Mouse (Mus musculus): ENCODE measurements around the gene Ckm. TPM values are rescaled to one million over a fixed set of nuclear protein-coding genes. Genes with fewer than 3 reads are reported as not detected.

Ckm gene
- polyA plus RNA-seq, 1 experiment from 2014 or later, result not detected

DNA sequence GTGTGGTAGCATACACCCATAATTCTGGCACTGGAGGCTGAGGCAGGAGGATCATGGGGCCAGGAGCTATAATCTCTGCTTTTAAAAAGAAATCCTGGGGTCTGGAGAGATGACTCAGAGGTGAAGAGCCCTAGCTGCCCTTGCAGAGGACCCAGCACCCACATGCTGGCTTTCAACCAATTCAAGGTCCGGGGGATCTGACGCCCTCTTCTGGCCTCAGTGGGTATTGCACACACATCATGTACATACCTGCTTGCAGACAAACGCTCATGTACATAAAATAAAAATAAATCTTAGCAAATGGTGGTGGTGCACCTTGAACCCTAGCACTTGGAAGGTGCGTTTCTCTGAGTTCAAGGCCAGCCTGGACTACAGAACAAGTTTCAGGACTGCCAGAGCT lies 3.6 kb upstream of the Ckm start:
- H3K4me1 ChIP-seq, result peaks cover 26% of the 10 kb centered on the region
- H3K36me3 ChIP-seq, result no peaks in the 10 kb centered on the region; the same call in 1 of the 2 replicates
- WGBS, result 79% methylated on average over 4 of the region's 4 CpGs

DNA sequence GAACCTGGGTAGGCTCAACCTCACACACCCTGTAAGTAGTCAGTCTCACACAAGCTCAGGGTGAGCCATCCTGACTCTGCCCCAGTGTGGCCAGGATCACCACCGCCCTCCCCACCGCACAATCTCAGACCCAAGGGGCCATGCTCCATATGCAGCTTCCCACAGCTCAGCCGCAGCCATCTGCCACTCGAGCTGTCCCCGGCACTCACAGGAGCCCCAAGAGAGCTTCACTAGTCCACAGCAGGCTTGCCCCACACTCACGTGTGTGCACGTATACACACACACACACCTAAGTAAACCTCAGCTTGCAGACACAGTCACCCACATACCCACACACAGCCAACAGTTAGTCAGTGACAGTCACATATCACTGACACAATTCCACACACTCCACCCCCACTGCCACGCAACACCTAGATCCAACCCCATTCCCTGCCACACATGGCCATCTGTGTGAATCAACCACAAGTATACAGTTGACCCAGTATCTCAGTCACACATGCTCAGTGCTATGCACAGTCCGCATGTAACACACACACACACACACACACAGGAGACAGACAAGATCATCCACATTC lies 2.0 kb upstream of the Ckm start:
- no peaks in the 10 kb centered on the region for H3K36me3 ChIP-seq

More for the DNA sequence above, 3.6 kb upstream of the Ckm start:
- H3K27ac ChIP-seq, result no peak overlapping the region
- peaks cover 5% of the 10 kb centered on the region for H3K9me3 ChIP-seq (replicated peaks)
- no peak overlapping the region for H3K4me3 ChIP-seq
- no peak for DNase-seq (ENCODE audit: low spot score)
- H3K27me3 ChIP-seq (ENCODE audit: low read depth, poor library complexity, severe bottlenecking), result peaks cover 84% of the 10 kb centered on the region

DNA sequence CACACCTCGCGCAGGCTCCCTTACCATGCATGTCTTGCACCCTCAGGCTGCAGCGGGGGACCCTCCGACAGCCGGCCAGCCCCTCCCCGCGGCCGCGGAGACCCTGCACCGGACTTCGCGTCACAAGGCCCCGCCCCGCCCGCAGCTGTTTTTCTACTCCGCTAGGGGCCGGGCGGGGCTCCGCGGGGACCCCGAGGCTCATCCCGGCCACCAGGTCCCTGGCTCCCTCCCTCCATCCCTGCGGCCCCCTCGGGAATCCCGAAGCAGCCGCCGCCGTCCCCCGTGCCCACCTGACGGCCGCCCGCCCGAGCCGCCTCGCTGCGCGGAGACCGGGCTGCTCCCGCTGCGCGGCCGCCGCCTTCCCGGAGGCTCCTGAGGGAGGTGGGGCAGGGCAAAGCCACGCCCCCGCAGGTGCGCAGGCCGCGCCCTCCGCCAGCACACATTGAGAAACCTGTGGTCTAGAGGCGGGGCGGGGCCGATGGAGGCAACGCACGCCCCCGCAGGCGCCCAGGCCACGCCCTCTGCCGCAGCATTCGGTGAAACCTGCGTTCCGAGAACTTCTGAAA lies 762 bp upstream of the Ckm start, which contains the start of gene Klc3:
Gene Klc3 (minus strand): TSS at position 374 of the 566 bp plus-strand sequence.
- H3K9me3 ChIP-seq (replicated peaks), result peaks cover 5% of the 10 kb centered on the region
- peak within 1 kb of the TSS; percentile 68; the same call in 1 of the 2 replicates for H3K27ac ChIP-seq
- peak within 1 kb of the TSS; percentile 74 for H3K4me3 ChIP-seq
- no peaks in the 10 kb centered on the region for H3K36me3 ChIP-seq
- peaks cover 79% of the 10 kb centered on the region for H3K27me3 ChIP-seq (ENCODE audit: low read depth, poor library complexity, severe bottlenecking)
- 1% methylated on average over 62 of the region's 62 CpGs for WGBS
- peak; percentile 77 for DNase-seq (ENCODE audit: low spot score)
- peaks cover 26% of the 10 kb centered on the region for H3K4me1 ChIP-seq

More for the DNA sequence above, 2.0 kb upstream of the Ckm start:
- H3K4me1 ChIP-seq, result peaks cover 26% of the 10 kb centered on the region
- H3K27me3 ChIP-seq (ENCODE audit: low read depth, poor library complexity, severe bottlenecking), result peaks cover 89% of the 10 kb centered on the region
- DNase-seq (ENCODE audit: low spot score), result no peak
- peaks cover 5% of the 10 kb centered on the region for H3K9me3 ChIP-seq (replicated peaks)
- 89% methylated on average over 9 of the region's 9 CpGs for WGBS
- H3K4me3 ChIP-seq, result no peak overlapping the region
- no peak overlapping the region for H3K27ac ChIP-seq

DNA sequence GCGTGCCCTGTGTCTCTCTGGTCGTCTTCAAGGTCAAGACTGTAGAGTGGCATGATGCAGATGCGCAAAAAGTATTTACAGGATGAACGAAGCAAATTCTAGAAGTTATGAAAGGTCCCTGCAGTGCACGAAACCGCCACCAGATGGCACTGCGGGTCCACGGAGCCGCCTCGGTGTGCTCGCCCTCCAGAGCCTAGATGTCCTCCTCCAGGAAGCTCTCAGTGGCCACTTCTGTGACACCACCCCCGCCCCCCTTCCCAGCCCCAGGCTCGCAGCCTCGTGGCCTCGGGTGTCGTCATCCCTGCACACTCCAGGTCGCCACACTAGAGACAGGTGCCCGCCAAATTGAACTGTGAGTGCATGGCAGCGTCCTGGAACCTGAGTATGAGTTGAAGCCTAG lies 841 bp downstream of the Ckm start:
- no peaks in the 10 kb centered on the region for H3K36me3 ChIP-seq
- peak; percentile 93 for DNase-seq (ENCODE audit: low spot score)
- H3K9me3 ChIP-seq (replicated peaks), result peaks cover 5% of the 10 kb centered on the region
- 4% methylated on average over 19 of the region's 19 CpGs for WGBS
- peaks cover 67% of the 10 kb centered on the region for H3K27me3 ChIP-seq (ENCODE audit: low read depth, poor library complexity, severe bottlenecking)
- H3K4me1 ChIP-seq, result peaks cover 23% of the 10 kb centered on the region
- H3K27ac ChIP-seq, result no peak overlapping the region
- peak overlapping the region; percentile 25; the same call in 1 of the 2 replicates for H3K4me3 ChIP-seq

DNA sequence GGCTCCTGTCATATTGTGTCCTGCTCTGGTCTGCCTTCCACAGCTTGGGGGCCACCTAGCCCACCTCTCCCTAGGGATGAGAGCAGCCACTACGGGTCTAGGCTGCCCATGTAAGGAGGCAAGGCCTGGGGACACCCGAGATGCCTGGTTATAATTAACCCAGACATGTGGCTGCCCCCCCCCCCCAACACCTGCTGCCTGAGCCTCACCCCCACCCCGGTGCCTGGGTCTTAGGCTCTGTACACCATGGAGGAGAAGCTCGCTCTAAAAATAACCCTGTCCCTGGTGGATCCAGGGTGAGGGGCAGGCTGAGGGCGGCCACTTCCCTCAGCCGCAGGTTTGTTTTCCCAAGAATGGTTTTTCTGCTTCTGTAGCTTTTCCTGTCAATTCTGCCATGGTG lies 5.2 kb downstream of the Ckm start:
- Histone ChIP-seq H3K4me1 (peaks cover 16% of the 10 kb centered on the region), H3K27me3 (ENCODE audit: low read depth, poor library complexity, severe bottlenecking) (peaks cover 29% of the 10 kb centered on the region), H3K4me3 (no peak overlapping the region), H3K27ac (no peak overlapping the region), H3K36me3 (no peaks in the 10 kb centered on the region), H3K9me3 (replicated peaks) (no peaks in the 10 kb centered on the region)
- 70% methylated on average over 6 of the region's 6 CpGs for WGBS
- DNase-seq (ENCODE audit: low spot score), result no peak

DNA sequence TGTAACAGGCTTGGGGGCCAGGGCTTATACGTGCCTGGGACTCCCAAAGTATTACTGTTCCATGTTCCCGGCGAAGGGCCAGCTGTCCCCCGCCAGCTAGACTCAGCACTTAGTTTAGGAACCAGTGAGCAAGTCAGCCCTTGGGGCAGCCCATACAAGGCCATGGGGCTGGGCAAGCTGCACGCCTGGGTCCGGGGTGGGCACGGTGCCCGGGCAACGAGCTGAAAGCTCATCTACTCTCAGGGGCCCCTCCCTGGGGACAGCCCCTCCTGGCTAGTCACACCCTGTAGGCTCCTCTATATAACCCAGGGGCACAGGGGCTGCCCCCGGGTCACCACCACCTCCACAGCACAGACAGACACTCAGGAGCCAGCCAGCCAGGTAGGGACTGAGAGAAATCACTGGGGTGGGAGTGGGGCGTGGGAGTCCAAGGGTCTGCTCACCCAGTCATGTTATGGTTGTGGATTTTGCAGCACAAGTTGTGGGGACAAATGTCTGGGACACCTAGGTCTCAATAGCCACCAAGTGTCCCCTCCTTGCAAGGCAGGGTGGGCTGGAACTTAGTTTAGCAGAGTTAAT lies 6.3 kb downstream of the Ckm start:
- Histone ChIP-seq H3K9me3 (replicated peaks) (no peaks in the 10 kb centered on the region), H3K4me1 (peaks cover 12% of the 10 kb centered on the region), H3K27me3 (ENCODE audit: low read depth, poor library complexity, severe bottlenecking) (peaks cover 29% of the 10 kb centered on the region), H3K36me3 (no peaks in the 10 kb centered on the region), H3K27ac (no peak overlapping the region), H3K4me3 (no peak overlapping the region)
- 86% methylated on average over 11 of the region's 11 CpGs for WGBS
- no peak for DNase-seq (ENCODE audit: low spot score)

DNA sequence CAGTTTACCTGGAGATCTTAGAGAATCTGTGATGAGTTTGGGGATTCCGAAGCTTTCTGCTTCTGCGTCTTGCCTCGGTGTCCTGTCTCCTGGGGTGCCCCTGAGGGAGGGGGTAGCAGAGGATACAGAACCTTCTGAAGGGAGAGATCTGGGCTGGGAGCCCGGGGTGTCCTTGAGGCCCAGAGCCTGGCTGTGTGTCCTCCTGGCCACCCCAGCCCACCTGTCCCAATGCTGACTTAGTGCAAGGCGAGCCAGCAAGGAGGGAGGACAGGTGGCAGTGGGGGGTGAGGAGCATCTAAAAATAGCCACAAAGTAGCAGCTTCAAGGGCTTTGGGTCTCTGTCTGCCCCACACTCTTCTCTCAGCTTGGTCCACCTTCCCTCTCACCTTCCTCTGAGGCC lies 7.2 kb downstream of the Ckm start:
- no peaks in the 10 kb centered on the region for H3K9me3 ChIP-seq (replicated peaks)
- no peak overlapping the region for H3K27ac ChIP-seq
- H3K36me3 ChIP-seq, result no peaks in the 10 kb centered on the region
- no peak for DNase-seq (ENCODE audit: low spot score)
- H3K4me1 ChIP-seq, result peaks cover 10% of the 10 kb centered on the region
- WGBS, result 83% methylated on average over 5 of the region's 5 CpGs
- no peak overlapping the region for H3K4me3 ChIP-seq
- H3K27me3 ChIP-seq (ENCODE audit: low read depth, poor library complexity, severe bottlenecking), result peaks cover 32% of the 10 kb centered on the region

DNA sequence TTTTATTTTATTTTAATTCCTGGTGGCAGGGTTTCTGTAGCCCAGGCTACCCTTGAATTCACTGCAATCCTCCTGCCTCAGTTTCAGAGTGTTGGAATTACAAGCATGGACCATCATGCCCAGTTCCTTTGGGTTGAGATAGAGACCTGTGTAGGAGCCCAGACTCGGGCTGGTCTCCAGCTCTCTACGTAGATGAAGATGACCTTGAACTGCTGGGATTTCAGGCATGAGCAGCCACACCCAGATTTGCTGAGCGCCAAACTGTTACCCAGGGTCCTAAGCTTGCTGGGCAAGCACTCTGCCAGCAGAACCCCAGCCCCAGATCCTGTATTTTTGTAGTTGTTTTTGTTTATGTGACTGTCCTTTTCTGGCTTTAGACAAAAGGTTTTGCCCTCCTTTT lies 8.9 kb downstream of the Ckm start:
- WGBS, result 83% methylated on average over 3 of the region's 3 CpGs
- no peaks in the 10 kb centered on the region for H3K36me3 ChIP-seq
- H3K9me3 ChIP-seq (replicated peaks), result 0 out of 2 replicates have a peak, but pooled peaks cover 2% of the 10 kb centered on the region
- H3K4me1 ChIP-seq, result peaks cover 10% of the 10 kb centered on the region
- H3K27me3 ChIP-seq (ENCODE audit: low read depth, poor library complexity, severe bottlenecking), result peaks cover 46% of the 10 kb centered on the region
- H3K27ac ChIP-seq, result no peak overlapping the region
- no peak for DNase-seq (ENCODE audit: low spot score)
- no peak overlapping the region for H3K4me3 ChIP-seq

DNA sequence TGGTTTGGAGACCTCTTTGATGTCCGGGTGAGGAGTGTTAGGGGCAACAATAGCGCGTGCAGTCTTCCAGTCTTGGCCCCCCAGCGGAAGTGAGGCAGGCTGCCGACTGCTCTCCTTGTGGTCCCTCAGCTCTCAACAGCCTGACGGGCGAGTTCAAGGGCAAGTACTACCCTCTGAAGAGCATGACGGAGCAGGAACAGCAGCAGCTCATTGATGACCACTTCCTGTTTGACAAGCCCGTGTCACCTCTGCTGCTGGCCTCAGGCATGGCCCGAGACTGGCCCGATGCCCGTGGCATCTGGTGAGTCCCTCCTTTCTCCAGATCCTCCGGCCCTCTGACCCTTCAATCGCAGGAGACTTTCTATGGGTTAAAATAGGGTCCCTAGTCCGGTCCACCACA lies 12.0 kb downstream of the Ckm start:
- Histone ChIP-seq H3K4me3 (no peak overlapping the region), H3K9me3 (replicated peaks) (0 out of 2 replicates have a peak, but pooled peaks cover 2% of the 10 kb centered on the region), H3K27ac (no peak overlapping the region), H3K36me3 (no peaks in the 10 kb centered on the region), H3K4me1 (peaks cover 13% of the 10 kb centered on the region), H3K27me3 (ENCODE audit: low read depth, poor library complexity, severe bottlenecking) (peaks cover 73% of the 10 kb centered on the region)
- no peak for DNase-seq (ENCODE audit: low spot score)
- WGBS, result 82% methylated on average over 15 of the region's 15 CpGs

DNA sequence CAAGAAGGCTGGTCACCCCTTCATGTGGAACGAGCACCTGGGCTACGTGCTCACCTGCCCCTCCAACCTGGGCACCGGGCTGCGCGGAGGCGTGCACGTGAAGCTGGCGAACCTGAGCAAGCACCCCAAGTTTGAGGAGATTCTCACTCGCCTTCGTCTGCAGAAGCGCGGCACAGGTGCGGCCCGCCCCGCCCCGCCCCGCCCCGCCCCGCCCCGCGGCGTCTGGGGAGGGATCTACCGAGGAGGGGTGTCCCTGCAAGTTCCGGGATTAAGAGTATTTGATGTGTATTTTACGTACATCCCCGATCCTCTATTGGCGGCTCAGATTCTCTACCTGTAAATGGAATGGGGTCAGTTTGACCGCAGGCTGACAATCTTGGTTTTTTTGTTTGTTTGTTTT lies 15.5 kb downstream of the Ckm start:
- Histone ChIP-seq H3K36me3 (peaks cover 4% of the 10 kb centered on the region), H3K4me3 (no peak overlapping the region), H3K27ac (no peak overlapping the region), H3K27me3 (ENCODE audit: low read depth, poor library complexity, severe bottlenecking) (peaks cover 76% of the 10 kb centered on the region), H3K9me3 (replicated peaks) (0 out of 2 replicates have a peak, but pooled peaks cover 2% of the 10 kb centered on the region), H3K4me1 (peaks cover 13% of the 10 kb centered on the region)
- 5% methylated on average over 28 of the region's 28 CpGs for WGBS
- DNase-seq (ENCODE audit: low spot score), result no peak

DNA sequence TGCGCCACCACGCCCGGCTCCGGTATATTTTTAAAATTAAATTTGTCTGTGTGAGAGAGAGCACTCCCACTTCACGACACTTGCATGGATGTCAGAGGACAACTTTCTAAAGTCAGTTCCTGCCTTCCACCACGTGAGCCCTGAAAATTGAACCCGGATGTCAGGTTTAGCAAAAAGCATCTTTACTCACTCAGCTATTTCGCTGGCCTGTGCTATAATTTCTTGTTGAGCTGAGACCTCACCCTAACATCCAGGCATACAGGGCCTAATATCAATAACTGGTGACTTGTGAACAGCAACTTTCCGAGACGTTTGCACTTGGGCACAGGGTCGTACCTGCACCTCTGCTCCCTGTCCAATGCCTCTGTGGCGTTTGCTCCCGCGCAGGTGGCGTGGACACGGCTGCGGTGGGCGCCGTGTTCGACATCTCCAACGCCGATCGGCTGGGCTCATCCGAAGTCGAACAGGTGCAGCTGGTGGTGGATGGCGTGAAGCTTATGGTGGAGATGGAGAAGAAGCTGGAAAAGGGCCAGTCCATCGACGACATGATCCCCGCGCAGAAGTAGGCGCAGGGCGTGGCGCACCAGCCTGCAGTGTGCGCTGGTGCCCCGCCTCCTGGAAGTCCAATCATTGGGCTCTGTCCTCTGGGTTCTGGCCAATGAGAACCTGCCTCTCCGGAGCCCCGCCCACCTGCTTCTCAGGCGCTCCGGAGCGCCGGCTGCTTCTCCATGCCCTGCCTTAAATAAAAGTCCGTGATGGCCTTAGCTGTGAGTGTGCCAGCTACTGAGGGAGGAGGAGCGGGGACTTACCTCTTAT lies 16.5 kb downstream of the Ckm start:
- no peak overlapping the region for H3K27ac ChIP-seq
- peaks cover 13% of the 10 kb centered on the region for H3K36me3 ChIP-seq
- H3K9me3 ChIP-seq (replicated peaks), result 0 out of 2 replicates have a peak, but pooled peaks cover 2% of the 10 kb centered on the region
- DNase-seq (ENCODE audit: low spot score), result peak; percentile 86
- H3K4me3 ChIP-seq, result peak overlapping the region; percentile 49
- peaks cover 13% of the 10 kb centered on the region for H3K4me1 ChIP-seq
- H3K27me3 ChIP-seq (ENCODE audit: low read depth, poor library complexity, severe bottlenecking), result peaks cover 67% of the 10 kb centered on the region
- WGBS, result 12% methylated on average over 43 of the region's 43 CpGs

DNA sequence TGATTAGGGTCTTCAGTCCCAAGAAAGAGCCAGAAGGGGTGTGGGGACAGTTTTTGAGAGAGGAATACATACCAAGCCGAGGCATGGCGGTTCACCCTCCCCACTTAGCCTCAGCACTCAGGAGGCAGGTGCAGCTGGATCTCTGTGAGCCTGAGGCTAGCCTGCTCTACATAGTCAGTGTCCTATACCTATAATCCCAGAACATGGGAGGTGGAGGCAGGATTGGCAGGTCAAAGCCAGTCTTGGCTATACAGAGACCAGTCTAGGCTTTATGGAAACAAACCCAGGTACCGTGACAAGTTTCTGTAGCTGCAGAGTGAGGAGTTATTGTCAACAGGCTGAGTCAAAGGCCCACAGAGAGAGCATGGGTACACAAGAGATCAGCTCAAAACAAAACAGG lies 18.5 kb downstream of the Ckm start:
- H3K27ac ChIP-seq, result no peak overlapping the region
- peaks cover 13% of the 10 kb centered on the region for H3K4me1 ChIP-seq
- H3K9me3 ChIP-seq (replicated peaks), result 0 out of 2 replicates have a peak, but pooled peaks cover 1% of the 10 kb centered on the region
- 90% methylated on average over 3 of the region's 3 CpGs for WGBS
- H3K27me3 ChIP-seq (ENCODE audit: low read depth, poor library complexity, severe bottlenecking), result peaks cover 47% of the 10 kb centered on the region
- no peak overlapping the region for H3K4me3 ChIP-seq
- H3K36me3 ChIP-seq, result peaks cover 34% of the 10 kb centered on the region
- no peak for DNase-seq (ENCODE audit: low spot score)
